Mouse (Mus musculus) retina, adult 2 months (tissue): ENCODE data around the gene Tut1.
A peak's percentile ranks its signal among the peaks of the same experiment; 100 is the strongest.

Experiments used
- DNase-seq: peaks from one replicate; pipeline ENCODE4 v3.0.0-alpha.2; 2012; ENCODE audit warnings: low read depth, low spot score

Tut1 gene

GRCm38 (mm10) chr19:8953135-8954039 lies at the start of gene Tut1:
Tut1 (plus strand) TSS chr19:8953847.
- peak; percentile 87 for DNase-seq

GRCm38 (mm10) chr19:8908531-8908930 lies 45.1 kb upstream of the Tut1 start:
- DNase-seq = no peak

GRCm38 (mm10) chr19:8911810-8912209 lies 41.8 kb upstream of the Tut1 start:
- no peak for DNase-seq

GRCm38 (mm10) chr19:8914212-8914611 lies 39.4 kb upstream of the Tut1 start:
- no peak for DNase-seq

- no peak for DNase-seq
Measured at GRCm38 (mm10) chr19:8919000-8919399, 34.6 kb upstream of the Tut1 start.

- no peak for DNase-seq
Measured at GRCm38 (mm10) chr19:8919684-8920072, 34.0 kb upstream of the Tut1 start.

- peak; percentile 86 for DNase-seq
Measured at GRCm38 (mm10) chr19:8920073-8920736, 33.4 kb upstream of the Tut1 start, which contains the start of gene B3gat3. B3gat3 (plus strand) TSS chr19:8920374.

GRCm38 (mm10) chr19:8920836-8921291 lies 32.8 kb upstream of the Tut1 start:
- DNase-seq = no peak

- DNase-seq = no peak
Measured at GRCm38 (mm10) chr19:8921741-8922140, 31.9 kb upstream of the Tut1 start.

- no peak for DNase-seq
Measured at GRCm38 (mm10) chr19:8926766-8927165, 26.9 kb upstream of the Tut1 start.

GRCm38 (mm10) chr19:8927891-8928525 lies 25.6 kb upstream of the Tut1 start:
- no peak for DNase-seq

GRCm38 (mm10) chr19:8928689-8929223 lies 24.9 kb upstream of the Tut1 start:
- DNase-seq = no peak

- DNase-seq = peak; percentile 99
Measured at GRCm38 (mm10) chr19:8929224-8930088, 24.2 kb upstream of the Tut1 start, which contains the start of the genes Rom1 and Eml3. Rom1 (minus strand) TSS chr19:8929356. Eml3 (plus strand) TSS chr19:8929552.

- no peak for DNase-seq
Measured at GRCm38 (mm10) chr19:8930117-8930516, 23.5 kb upstream of the Tut1 start.

- no peak for DNase-seq
Measured at GRCm38 (mm10) chr19:8930771-8931170, 22.9 kb upstream of the Tut1 start.

- DNase-seq = no peak
Measured at GRCm38 (mm10) chr19:8936736-8937135, 16.9 kb upstream of the Tut1 start.

- DNase-seq = no peak
Measured at GRCm38 (mm10) chr19:8940526-8941133, 13.0 kb upstream of the Tut1 start.

GRCm38 (mm10) chr19:8941136-8941514 lies 12.5 kb upstream of the Tut1 start:
- DNase-seq = no peak

- peak; percentile 93 for DNase-seq
Measured at GRCm38 (mm10) chr19:8941515-8942217, 12.0 kb upstream of the Tut1 start, which contains the start of gene Mta2. Mta2 (plus strand) TSS chr19:8941875.
